Mouse (Mus musculus) gastrocnemius, postnatal 36 days (tissue): ENCODE data around the gene Nudt9. TPM values are rescaled to one million over a fixed set of nuclear protein-coding genes. Genes with fewer than 3 reads are reported as not detected.
A peak's percentile ranks its signal among the peaks of the same experiment; 100 is the strongest.
"Not testable (repeated sequence)": the region's sequence is repeated elsewhere in the genome, so short reads cannot be mapped to it uniquely, and the experiment has no call there.

Experiments
- DNase-seq, 2 experiments: peaks; one replicate each; pipeline ENCODE4 v3.0.0; 2022
- intact Hi-C: fragments of 180-260 bp; cut with DNase I; formaldehyde crosslinking; loops from one replicate; pipeline ENCODE4 v1.15.1; 2025
- long read RNA-seq, 2 experiments: library from polyadenylated mRNA; stranded (forward); transcript quantifications; one replicate each; pipeline ENCODE4 v2.0.0; 2021
- total RNA-seq, 2 experiments: library from RNA; stranded (reverse); gene quantifications; 2 replicates each; pipeline ENCODE4 v1.2.3; 2021

The Nudt9 gene
- total RNA-seq, result 10 to 100 TPM; 58.1 to 59.3 TPM
- long read RNA-seq, experiment 1, transcript Nudt9-201 (8 exons, 1,488 nt), result major isoform, 119 of 131 reads
- long read RNA-seq, experiment 1, partial matches to known transcripts, result 9 of 131 reads
- long read RNA-seq, experiment 1, other reads (novel, unspliced or antisense), result 3 of 131 reads
- long read RNA-seq, experiment 2, transcript Nudt9-201 (8 exons, 1,488 nt), result major isoform, 100 of 124 reads
- long read RNA-seq, experiment 2, partial matches to known transcripts, result 8 of 124 reads
- long read RNA-seq, experiment 2, other reads (novel, unspliced or antisense), result 16 of 124 reads

GRCm38 (mm10) chr5:104046256-104047199 lies at the start of gene Nudt9:
TSS of gene Nudt9 (plus strand) at chr5:104046306.
- intact Hi-C loops, result no loop called here
- peak; percentile 92 to 96 for DNase-seq

DNA sequence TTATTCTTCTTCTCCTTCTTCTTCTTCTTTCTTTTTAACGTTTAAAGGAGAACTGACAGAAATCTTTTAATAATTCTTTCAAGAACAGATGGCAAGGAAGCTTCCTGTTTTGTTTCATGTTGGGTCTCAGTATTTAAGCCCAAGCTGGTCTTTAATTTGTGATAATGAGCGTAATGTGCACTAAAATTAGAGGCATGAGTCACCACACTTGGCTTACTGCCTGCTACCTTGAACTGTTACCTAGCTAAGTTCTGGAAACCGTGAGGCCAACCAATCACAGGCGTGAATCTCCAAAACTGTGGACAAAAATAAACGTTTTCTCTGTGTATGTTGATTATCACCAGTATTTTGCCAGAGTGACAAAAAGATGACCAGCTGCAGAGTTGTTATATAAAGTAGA lies 47.4 kb upstream of the Nudt9 start:
- no peak for DNase-seq
- intact Hi-C loops, result loop anchor here (2.0 kb wide), 1 partner anchor 40 kb away; no protein-coding TSS in a partner anchor

GRCm38 (mm10) chr5:103999738-104000137 lies 46.4 kb upstream of the Nudt9 start:
- peak; percentile 68 to 73 for DNase-seq
- intact Hi-C loops, result loop anchor here (2.0 to 5.0 kb wide), 2 partner anchors 39 to 58 kb away; no protein-coding TSS in a partner anchor

GRCm38 (mm10) chr5:104002549-104003255 lies 43.4 kb upstream of the Nudt9 start:
- intact Hi-C loops, result loop anchor here (5.0 kb wide), 1 partner anchor 55 kb away; no protein-coding TSS in a partner anchor
- DNase-seq, result no peak

DNA sequence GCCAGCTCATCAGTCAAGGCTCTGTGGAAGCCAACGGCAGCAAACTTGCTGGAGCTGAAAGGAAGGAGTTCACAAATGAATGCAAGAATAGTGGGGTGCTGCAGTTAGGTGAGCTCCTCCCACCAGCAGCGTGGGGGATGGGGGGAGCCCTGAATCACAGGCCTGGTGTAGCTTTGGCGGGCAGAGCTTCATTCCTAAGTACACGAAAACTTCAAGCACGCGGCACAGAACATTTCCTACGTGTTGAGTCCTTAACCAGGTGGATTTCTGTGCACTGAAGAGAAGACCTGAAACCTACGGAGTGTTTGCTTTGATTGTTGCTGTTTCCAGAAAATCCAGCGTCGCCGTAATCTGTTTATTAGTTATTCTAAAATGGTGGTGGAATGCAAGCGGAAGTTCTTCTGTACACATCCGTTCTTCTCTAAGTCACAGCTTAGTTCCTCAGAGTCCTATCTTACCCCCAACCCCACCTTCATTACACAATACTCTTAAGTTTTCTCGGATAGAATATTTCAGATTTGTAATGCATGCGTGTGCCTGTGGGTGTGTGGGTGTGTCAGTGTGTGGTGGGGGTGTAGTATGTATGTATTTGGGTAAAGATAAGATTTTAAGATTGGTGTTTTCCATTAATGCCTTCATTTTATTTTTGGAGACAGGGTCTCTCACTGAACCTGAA lies 42.7 kb upstream of the Nudt9 start:
- intact Hi-C loops, result loop anchor here (5.0 kb wide), 1 partner anchor 54 kb away; no protein-coding TSS in a partner anchor
- DNase-seq, result no peak

DNA sequence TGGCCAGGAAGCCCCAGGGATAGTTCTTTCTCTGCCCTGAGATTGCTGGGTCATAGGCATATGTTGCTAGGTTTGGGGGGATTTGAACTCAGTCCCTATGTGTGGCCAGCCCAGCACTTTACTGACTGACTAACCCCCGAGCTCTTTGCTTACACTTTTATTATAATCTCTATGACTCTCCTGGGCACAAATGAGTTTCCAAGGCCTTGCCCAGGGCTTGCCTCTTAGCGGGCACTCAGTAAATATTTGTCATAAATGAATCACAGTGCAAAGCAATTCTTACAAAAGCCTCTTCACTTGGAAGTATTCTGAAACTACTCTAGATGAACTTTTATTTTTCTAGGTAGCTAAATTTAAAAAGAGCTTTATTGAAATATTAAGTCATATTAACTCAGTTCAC lies 42.2 kb upstream of the Nudt9 start:
- no peak for DNase-seq
- intact Hi-C loops, result loop anchor here (5.0 kb wide), 1 partner anchor 53 kb away; no protein-coding TSS in a partner anchor

DNA sequence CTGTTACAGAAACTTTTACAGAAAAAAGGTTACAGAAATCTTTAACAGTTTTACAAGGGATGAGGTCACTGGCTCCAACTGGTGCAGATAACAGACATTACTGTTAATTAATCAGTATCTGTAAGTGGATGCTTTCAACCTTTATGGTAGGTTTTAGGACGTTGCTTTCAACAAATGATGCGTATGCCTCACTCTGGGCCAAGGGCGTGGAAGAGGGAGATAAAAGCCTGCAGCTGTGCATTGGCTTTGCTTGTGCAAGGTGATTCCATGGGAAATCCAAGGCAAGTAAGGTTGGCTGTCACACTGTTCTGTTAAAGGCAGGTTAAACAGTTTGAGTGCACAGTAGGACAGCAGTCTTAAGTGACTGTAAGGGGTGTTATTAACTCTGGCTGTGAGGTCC lies 39.3 kb upstream of the Nudt9 start:
- intact Hi-C loops, result no loop called here
- no peak for DNase-seq

DNA sequence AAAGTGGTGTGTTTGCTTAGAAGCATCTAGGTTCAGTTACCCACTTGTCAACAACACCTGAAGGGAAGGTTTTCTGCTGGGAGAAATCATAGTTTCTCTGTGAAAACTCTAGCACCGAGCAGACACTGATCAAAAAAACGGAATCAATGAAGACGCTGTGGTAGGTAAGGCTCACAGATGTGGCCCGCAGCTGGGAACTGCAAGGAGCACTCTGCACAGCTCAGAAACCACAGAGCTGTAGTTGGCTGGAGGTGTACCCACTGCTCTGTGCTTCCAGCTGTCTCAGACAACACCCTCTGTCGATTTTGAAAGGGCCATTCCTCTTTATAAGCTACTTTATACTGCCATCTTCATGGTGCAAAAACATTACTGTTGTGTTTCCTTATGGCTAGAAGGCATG lies 38.3 kb upstream of the Nudt9 start:
- intact Hi-C loops, result no loop called here
- DNase-seq, result no peak

- intact Hi-C loops, result no loop called here
- no peak for DNase-seq
Measured at GRCm38 (mm10) chr5:104009421-104009820, 36.7 kb upstream of the Nudt9 start.

DNA sequence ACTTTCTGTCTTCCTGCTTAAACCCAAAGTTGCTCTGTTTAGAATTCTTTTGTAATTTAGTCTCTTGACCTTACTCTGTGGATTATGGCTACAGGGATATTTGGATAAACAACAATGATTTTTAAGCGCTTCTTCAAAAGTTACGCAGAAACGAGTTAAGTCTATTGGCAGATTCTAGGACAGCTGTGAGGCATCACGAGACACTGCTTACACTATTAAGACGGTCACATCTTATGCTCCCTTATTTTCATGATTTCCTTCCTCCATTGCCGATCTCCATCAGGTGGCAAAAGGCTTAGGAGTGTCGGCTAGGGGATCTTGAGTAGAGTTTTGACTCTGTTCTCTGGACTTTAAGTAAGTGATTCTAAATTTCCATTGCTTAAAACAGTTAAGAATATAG lies 35.8 kb upstream of the Nudt9 start:
- intact Hi-C loops, result no loop called here

DNA sequence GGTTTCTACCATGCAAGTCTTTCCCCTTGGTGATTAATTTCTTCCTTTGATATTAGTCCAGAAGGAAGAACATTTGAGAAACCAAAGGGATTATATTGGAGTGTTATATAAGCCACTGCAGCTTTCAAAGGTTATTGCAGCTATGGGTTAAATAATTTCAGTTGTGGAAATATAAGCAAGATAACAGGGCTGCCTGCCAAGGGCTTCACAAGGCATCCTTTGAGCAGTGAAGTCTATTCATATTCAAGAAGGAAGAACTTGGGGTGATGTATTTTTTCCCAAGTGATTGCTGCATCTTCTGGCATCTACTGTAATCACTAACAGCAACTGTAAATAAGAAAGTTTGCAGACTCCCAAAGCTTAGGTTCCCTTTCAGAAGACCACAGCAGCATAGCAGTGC lies 34.7 kb upstream of the Nudt9 start:
- no peak for DNase-seq
- intact Hi-C loops, result no loop called here

More for the DNA sequence above, 35.8 kb upstream of the Nudt9 start:
- no peak for DNase-seq

GRCm38 (mm10) chr5:104021597-104022378 lies 24.3 kb upstream of the Nudt9 start, which contains the start of gene Hsd17b11:
TSS of gene Hsd17b11 (minus strand) at chr5:104021919.
- intact Hi-C loops, result no loop called here
- DNase-seq, result peak; percentile 75 to 82

DNA sequence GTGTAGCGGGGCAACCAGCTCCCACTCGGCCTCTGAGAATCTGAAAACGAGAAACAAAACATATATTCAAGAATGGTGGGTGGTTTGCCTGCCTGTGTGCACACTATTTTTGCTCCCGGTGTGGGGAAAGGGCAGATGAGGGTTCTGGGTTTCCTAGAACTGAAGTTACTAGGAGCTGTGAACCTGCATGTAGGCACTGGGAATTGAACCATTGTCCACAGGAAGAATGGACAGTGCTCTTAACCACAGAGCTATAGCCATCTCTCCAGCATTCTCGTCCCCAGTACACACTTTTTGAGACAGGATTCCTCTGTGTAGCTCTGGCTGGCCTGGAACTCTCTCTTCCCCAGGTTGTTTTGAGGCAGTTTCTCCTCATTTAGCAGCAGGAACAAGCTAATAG lies 23.5 kb upstream of the Nudt9 start:
- intact Hi-C loops, result no loop called here

GRCm38 (mm10) chr5:104023289-104024020 lies 22.7 kb upstream of the Nudt9 start:
- no peak for DNase-seq
- intact Hi-C loops, result no loop called here

More for the DNA sequence above, 23.5 kb upstream of the Nudt9 start:
- DNase-seq, result no peak

- intact Hi-C loops, DNase-seq: not testable (repeated sequence)
Measured at GRCm38 (mm10) chr5:104024193-104024592, 21.9 kb upstream of the Nudt9 start.

DNA sequence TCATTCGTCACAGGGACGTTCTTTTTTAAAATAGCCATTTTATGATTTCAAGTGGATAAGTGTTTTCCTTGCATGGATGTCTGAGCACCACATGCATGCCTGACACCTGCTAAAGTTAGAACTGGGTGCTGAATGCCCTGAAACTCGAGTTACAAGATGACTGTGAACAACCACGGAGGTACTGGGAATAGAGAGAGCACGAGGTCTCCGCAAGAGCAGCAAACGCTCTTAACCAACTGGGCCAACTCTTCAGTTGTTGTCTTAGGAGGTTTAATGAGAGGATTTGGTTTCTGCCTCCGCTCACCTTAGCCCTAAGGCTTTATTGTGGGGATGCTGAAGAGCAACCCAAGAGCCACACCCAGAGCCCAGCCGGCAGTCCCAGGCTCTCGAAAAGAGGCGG lies 21.3 kb upstream of the Nudt9 start:
- intact Hi-C loops, result no loop called here
- no peak for DNase-seq

GRCm38 (mm10) chr5:104025245-104025854 lies 20.8 kb upstream of the Nudt9 start:
- DNase-seq, result no peak
- intact Hi-C loops, result no loop called here
